Comparison of ENCODE assay signal across 9 mouse cellular contexts in genomic region chr9:22155614-22156013, GRCm38 (mm10). TPM values are rescaled to one million over a fixed set of nuclear protein-coding genes. Genes with fewer than 3 reads are reported as not detected.
DNase-seq lines count a peak whose midpoint lies in the region; ATAC-seq and TF ChIP-seq lines count a peak whose summit lies in the region.
"Had no signal": no experiment of that assay in that cellular context is flagged by ENCODE, and none has a peak within 500 bp of the region (broad histone marks: within the 10 kb centered on the region; RNA-seq: fewer than 3 reads in every experiment).

No protein-coding gene starts in this region.

- peak overlapping the region; percentile 25 for H3K9ac ChIP-seq in ES-Bruce4 (ENCODE audit: low read depth, poor library complexity, severe bottlenecking)
- H3K9ac ChIP-seq in lung, embryonic 16.5 days (ENCODE audit: low read length), result peak overlapping the region; percentile 54; the same call in 1 of the 2 replicates

- H3K4me1 ChIP-seq in ES-Bruce4 (ENCODE audit: control insufficient read depth, insufficient read depth, low read length), result no peaks in the 10 kb centered on the region
- peaks cover 12% of the 10 kb centered on the region for H3K4me1 ChIP-seq in bone marrow macrophage, adult 2 months (ENCODE audit: control insufficient read depth, insufficient read depth, low read length)
- H3K4me1 ChIP-seq in erythroblast, embryonic 14.5 days (ENCODE audit: control insufficient read depth), result peaks cover 27% of the 10 kb centered on the region
- peaks cover 14% of the 10 kb centered on the region for H3K4me1 ChIP-seq in lung, embryonic 16.5 days (replicated peaks; ENCODE audit: control insufficient read depth, insufficient read depth, low read length)

- TF ChIP-seq POLR2A in ES-Bruce4 (IDR thresholded peaks at IDR 0.05; ENCODE audit: insufficient read depth, low read length), result no peak
- no peak for TF ChIP-seq POLR2A in bone marrow macrophage, adult 2 months (IDR thresholded peaks at IDR 0.05; ENCODE audit: borderline replicate concordance, low read depth, low read length)

- TF ChIP-seq CTCF in ES-Bruce4 (IDR thresholded peaks at IDR 0.05; ENCODE audit: low read depth, low read length), result no peak
- TF ChIP-seq CTCF in bone marrow macrophage, adult 2 months (IDR thresholded peaks at IDR 0.05; ENCODE audit: low read depth, low read length), result no peak

- WGBS in lung, embryonic 16.5 days, result 14% methylated on average over 10 of the region's 10 CpGs

- H3K9me3 ChIP-seq in ES-Bruce4 (replicated peaks; ENCODE audit: control insufficient read depth, insufficient read depth, low read length, poor library complexity, severe bottlenecking), result 0 out of 2 replicates have a peak, but pooled peaks cover 4% of the 10 kb centered on the region
- no peaks in the 10 kb centered on the region for H3K9me3 ChIP-seq in erythroblast, embryonic 14.5 days (ENCODE audit: control insufficient read depth, low read length)
- H3K9me3 ChIP-seq in lung, embryonic 16.5 days (ENCODE audit: control insufficient read depth, low read length), result no peaks in the 10 kb centered on the region

- peak overlapping the region; percentile 60 for H3K4me3 ChIP-seq in ES-Bruce4 (ENCODE audit: low read depth, low read length)
- H3K4me3 ChIP-seq in bone marrow macrophage, adult 2 months (ENCODE audit: insufficient read depth, low read length), result peak overlapping the region; percentile 23; the same call in 1 of the 2 replicates
- peak overlapping the region; percentile 95 for H3K4me3 ChIP-seq in erythroblast, embryonic 14.5 days (replicated peaks)
- peak overlapping the region; percentile 77 for H3K4me3 ChIP-seq in lung, embryonic 16.5 days (ENCODE audit: low read length)

- no peak for TF ChIP-seq EP300 in ES-Bruce4 (IDR thresholded peaks at IDR 0.05; ENCODE audit: insufficient read depth, low read depth, low read length)

- H3K36me3 ChIP-seq in ES-Bruce4 (ENCODE audit: control insufficient read depth, insufficient read depth, low read length, poor library complexity, severe bottlenecking), result peaks cover 6% of the 10 kb centered on the region; the same call in 1 of the 2 replicates
- peaks cover 11% of the 10 kb centered on the region for H3K36me3 ChIP-seq in erythroblast, embryonic 14.5 days (ENCODE audit: control insufficient read depth)
- H3K36me3 ChIP-seq in lung, embryonic 16.5 days (ENCODE audit: control insufficient read depth, insufficient read depth, low read length), result peaks cover 2% of the 10 kb centered on the region; the same call in 1 of the 2 replicates

- no peaks in the 10 kb centered on the region for H3K27me3 ChIP-seq in ES-Bruce4 (ENCODE audit: control insufficient read depth, insufficient read depth, low read length, poor library complexity, severe bottlenecking)
- peaks cover 5% of the 10 kb centered on the region for H3K27me3 ChIP-seq in erythroblast, embryonic 14.5 days (ENCODE audit: control insufficient read depth)
- no peaks in the 10 kb centered on the region for H3K27me3 ChIP-seq in lung, embryonic 16.5 days (ENCODE audit: control insufficient read depth, insufficient read depth, low read depth, low read length)

- peak; percentile 57; a peak in 2 of 4 replicates for ATAC-seq in hematopoietic stem cell, adult 5-6 weeks (replicated peaks in 1 of 2; ENCODE audit: insufficient read depth in 1 of 2, low FRiP score in 2 of 2, low TSS enrichment in 1 of 2, low read depth in 1 of 2, poor library complexity in 2 of 2, severe bottlenecking in 2 of 2)
- ATAC-seq in lung, embryonic 16.5 days (ENCODE audit: low read depth), result peak; percentile 10; the same call in 1 of the 2 replicates

- DNase-seq in layer of hippocampus, adult 8-10 months (ENCODE audit: low spot score in 2 of 2), result peak; percentile 48 to 69
- DNase-seq in retina, embryonic 14.5 days (ENCODE audit: low spot score), result peak; percentile 83
- peak; percentile 78 for DNase-seq in thymus, postnatal 25 days

- peak overlapping the region; percentile 58 for H3K4me2 ChIP-seq in lung, embryonic 16.5 days (ENCODE audit: low read depth, low read length)

- peak overlapping the region; percentile 10 for H3K27ac ChIP-seq in ES-Bruce4 (ENCODE audit: insufficient read depth, low read length)
- H3K27ac ChIP-seq in bone marrow macrophage, adult 2 months (ENCODE audit: insufficient read depth, low read depth, low read length), result no peak overlapping the region
- no peak overlapping the region for H3K27ac ChIP-seq in lung, embryonic 16.5 days (ENCODE audit: low read length)
- H3K27ac ChIP-seq: macrophage had no signal

RNA-seq across cellular contexts. Expression of gene Pigyl, which starts 1.0 kb away (rescaled TPM):
- 83.8 and 86.5 TPM in 2 replicates for polyA plus RNA-seq in ES-Bruce4 (2011; ENCODE audit: insufficient read depth, insufficient read length, low read depth, missing spikeins)
- 19.5 and 22.5 TPM in 2 replicates for polyA plus RNA-seq in bone marrow macrophage, adult 2 months (2012; ENCODE audit: insufficient read depth, insufficient read length, missing spikeins)
- polyA plus RNA-seq in erythroblast, embryonic 14.5 days (2012), result 4.1 and 5.2 TPM in 2 replicates
- total RNA-seq in hematopoietic stem cell, adult 5-6 weeks (2017), result 10.4 and 26.5 TPM in 2 replicates
- 10 to 100 TPM; 37.1 to 47.5 (median 41.4) TPM for total RNA-seq in layer of hippocampus, adult 8-10 months (2022)
- polyA plus RNA-seq in lung, embryonic 16.5 days (2015; fragmentation: Nextera tagmentation; extraction: Ambion mirVana), result 84.6 and 85.1 TPM in 2 replicates

RNA-seq across cellular contexts. Expression of gene Acp5, which starts 20.1 kb away (rescaled TPM):
- polyA plus RNA-seq in ES-Bruce4 (2011; ENCODE audit: insufficient read depth, insufficient read length, low read depth, missing spikeins), result 6.1 and 7.6 TPM in 2 replicates
- 9.9 and 12.3 TPM in 2 replicates for polyA plus RNA-seq in bone marrow macrophage, adult 2 months (2012; ENCODE audit: insufficient read depth, insufficient read length, missing spikeins)
- polyA plus RNA-seq in erythroblast, embryonic 14.5 days (2012), result 46.6 and 58.8 TPM in 2 replicates
- total RNA-seq in hematopoietic stem cell, adult 5-6 weeks (2017), result 1.1 and 2.8 TPM in 2 replicates
- total RNA-seq in layer of hippocampus, adult 8-10 months (2022), result under 1 TPM in 3 of 4 experiments, not detected in 1; 0.54 to 0.98 (median 0.65) TPM
- 8.2 and 10.2 TPM in 2 replicates for polyA plus RNA-seq in lung, embryonic 16.5 days (2015; fragmentation: Nextera tagmentation; extraction: Ambion mirVana)

RNA-seq across cellular contexts. Expression of gene Zfp872, which starts 32.3 kb away (rescaled TPM):
- polyA plus RNA-seq in ES-Bruce4 (2011; ENCODE audit: insufficient read depth, insufficient read length, low read depth, missing spikeins), result 1.2 and 1.4 TPM in 2 replicates
- polyA plus RNA-seq in bone marrow macrophage, adult 2 months (2012; ENCODE audit: insufficient read depth, insufficient read length, missing spikeins), result not detected in 2 replicates
- polyA plus RNA-seq in erythroblast, embryonic 14.5 days (2012), result not detected in 2 replicates
- total RNA-seq in hematopoietic stem cell, adult 5-6 weeks (2017), result not detected in 2 replicates
- under 1 TPM in 3 of 4 experiments, not detected in 1; 0.11 to 0.31 (median 0.12) TPM for total RNA-seq in layer of hippocampus, adult 8-10 months (2022)
- 1.4 and 1.6 TPM in 2 replicates for polyA plus RNA-seq in lung, embryonic 16.5 days (2015; fragmentation: Nextera tagmentation; extraction: Ambion mirVana)
- polyA plus RNA-seq: macrophage had no signal

RNA-seq across cellular contexts. Expression of gene Elof1, which starts 38.6 kb away (rescaled TPM):
- polyA plus RNA-seq in ES-Bruce4 (2011; ENCODE audit: insufficient read depth, insufficient read length, low read depth, missing spikeins), result 48.4 and 49.8 TPM in 2 replicates
- 56.4 and 62.3 TPM in 2 replicates for polyA plus RNA-seq in bone marrow macrophage, adult 2 months (2012; ENCODE audit: insufficient read depth, insufficient read length, missing spikeins)
- 12.4 and 16.3 TPM in 2 replicates for polyA plus RNA-seq in erythroblast, embryonic 14.5 days (2012)
- 43.6 and 44.7 TPM in 2 replicates for total RNA-seq in hematopoietic stem cell, adult 5-6 weeks (2017)
- 10 to 100 TPM; 55.4 to 61.7 (median 59.4) TPM for total RNA-seq in layer of hippocampus, adult 8-10 months (2022)
- 197 and 231 TPM in 2 replicates for polyA plus RNA-seq in lung, embryonic 16.5 days (2015; fragmentation: Nextera tagmentation; extraction: Ambion mirVana)

RNA-seq across cellular contexts. Expression of gene Cnn1, which starts 56.6 kb away (rescaled TPM):
- 7.8 and 10.1 TPM in 2 replicates for polyA plus RNA-seq in ES-Bruce4 (2011; ENCODE audit: insufficient read depth, insufficient read length, low read depth, missing spikeins)
- 1.6 and 1.9 TPM in 2 replicates for polyA plus RNA-seq in bone marrow macrophage, adult 2 months (2012; ENCODE audit: insufficient read depth, insufficient read length, missing spikeins)
- polyA plus RNA-seq in erythroblast, embryonic 14.5 days (2012), result not detected in 2 replicates
- not detected in 2 replicates for total RNA-seq in hematopoietic stem cell, adult 5-6 weeks (2017)
- total RNA-seq in layer of hippocampus, adult 8-10 months (2022), result 1 to 10 TPM in 3 of 4 experiments, under 1 TPM in 1; 0.63 to 3.0 (median 1.0) TPM
- 44.6 and 49.5 TPM in 2 replicates for polyA plus RNA-seq in lung, embryonic 16.5 days (2015; fragmentation: Nextera tagmentation; extraction: Ambion mirVana)
- polyA plus RNA-seq: macrophage had no signal

Comparison
In these comparisons a context has a peak if more than half of its experiments do, and no peak if none do; other contexts are left out.
1. H3K4me3 ChIP-seq: peak in every context shown above with its lines; median percentile 95 in erythroblast, embryonic 14.5 days; 77 in lung, embryonic 16.5 days; 60 in ES-Bruce4; 23 in bone marrow macrophage, adult 2 months.